Mouse (Mus musculus) cerebellum, adult (tissue): Measurements from ENCODE around the gene Cep131.

Source experiments
- ATAC-seq: cut with Nextera tagmentation; 2 replicates; pipeline ENCODE4 v1.9.2; 2017; ENCODE audit warnings: mild to moderate bottlenecking, moderate library complexity, mixed read lengths; ENCODE audit not compliant: insufficient number of reproducible peaks, low FRiP score, low TSS enrichment

Cep131 gene

DNA sequence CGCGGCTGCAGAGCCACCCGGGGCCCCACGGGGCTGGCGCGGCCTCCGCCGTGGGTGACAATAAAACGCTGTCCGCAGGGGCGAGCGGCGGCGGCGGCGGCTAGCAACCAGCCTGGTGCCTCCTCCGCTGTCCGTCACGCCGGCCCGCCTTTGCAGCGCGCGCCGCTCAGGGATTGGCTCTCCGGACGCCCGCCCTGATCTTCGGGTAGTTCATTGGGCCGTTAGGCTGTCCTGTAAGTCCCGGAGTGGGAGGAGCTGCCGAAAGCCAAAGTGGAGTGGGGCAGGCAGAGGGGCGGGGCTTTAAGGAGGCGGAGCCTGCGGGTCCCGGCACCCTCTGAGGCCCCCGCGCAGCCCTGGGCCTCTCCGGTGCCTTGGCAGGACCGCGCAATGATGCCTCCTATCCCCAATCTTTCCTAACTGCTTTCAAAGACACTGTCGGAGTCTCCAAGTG, at the start of gene Cep131:
Gene Cep131 (minus strand): TSS at position 126 of the 451 bp plus-strand sequence.
- peak; percentile 98 for ATAC-seq

- ATAC-seq, result no peak
Observed at GRCm38 (mm10) chr11:120136195-120136594, 49.6 kb upstream of the Cep131 start.

DNA sequence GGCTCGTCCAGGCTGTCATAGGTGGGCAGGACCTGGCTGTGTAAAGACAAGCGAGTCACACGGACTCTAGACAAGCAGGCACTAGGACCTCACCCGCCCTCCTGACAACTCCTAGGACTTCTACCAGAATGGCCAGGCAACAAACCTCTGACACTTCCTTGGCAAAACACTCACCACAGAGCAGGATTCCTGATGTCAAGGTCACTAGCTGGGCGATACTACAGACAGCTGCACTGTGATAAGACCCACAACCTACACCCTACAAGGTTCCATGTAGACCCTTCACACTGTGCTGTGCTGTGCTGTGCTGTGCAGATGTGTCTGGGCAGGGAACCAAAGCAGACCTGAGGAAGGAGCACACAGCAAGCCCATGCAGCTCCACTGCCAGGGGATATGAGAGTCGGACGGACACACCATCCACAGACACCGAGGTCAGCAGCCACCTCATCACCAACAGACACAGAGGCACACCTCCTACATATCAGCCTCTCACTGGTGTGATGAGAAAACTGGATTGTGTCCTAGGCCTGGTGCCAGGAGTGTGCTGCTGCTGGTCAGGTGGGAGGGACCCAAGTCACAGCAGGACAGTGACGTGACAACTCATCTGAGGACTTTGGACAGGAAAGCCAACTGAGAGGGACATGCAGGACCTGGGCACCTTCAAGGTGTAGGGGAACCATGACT, 48.4 kb upstream of the Cep131 start:
- ATAC-seq, result no peak

DNA sequence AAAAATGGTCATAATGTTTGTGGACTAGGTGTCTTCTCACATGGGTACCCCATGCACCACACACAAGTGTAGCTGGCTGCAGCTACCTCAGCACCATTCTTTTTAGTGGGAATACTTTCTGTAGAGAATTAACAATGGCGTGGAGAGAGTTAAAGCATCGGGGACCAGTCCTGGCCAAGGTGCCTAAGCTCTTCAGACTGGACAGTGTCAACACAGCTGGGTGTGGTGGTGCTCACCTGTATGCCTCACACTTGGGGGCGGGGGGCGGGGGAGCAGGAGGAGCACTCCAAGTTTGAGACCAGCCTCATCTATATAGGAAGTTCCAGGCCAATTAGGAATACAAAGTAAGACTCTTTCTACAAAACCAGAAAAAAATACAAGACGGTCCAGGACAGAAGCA, 47.5 kb upstream of the Cep131 start:
- ATAC-seq, result no peak

GRCm38 (mm10) chr11:120129281-120129680, 42.7 kb upstream of the Cep131 start:
- ATAC-seq, result no peak

DNA sequence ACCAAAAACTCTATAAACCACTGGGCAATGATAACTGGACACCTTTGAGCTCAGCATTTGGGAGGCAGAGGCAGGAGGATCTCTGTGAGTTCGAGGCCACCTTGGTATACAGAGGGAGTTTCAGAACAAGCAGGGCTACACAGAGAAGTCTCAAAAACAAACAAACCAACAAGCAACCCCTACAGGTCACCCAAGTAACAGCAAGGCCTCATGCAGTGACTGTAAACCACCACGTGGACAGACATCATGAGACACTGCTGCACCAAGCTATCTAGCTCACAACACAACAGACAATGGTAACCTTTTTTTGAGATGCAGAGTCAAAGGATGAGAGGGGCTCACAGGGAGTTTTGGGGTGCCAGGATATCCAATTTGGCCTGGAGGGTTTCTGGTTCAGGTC, 40.2 kb upstream of the Cep131 start:
- no peak for ATAC-seq

DNA sequence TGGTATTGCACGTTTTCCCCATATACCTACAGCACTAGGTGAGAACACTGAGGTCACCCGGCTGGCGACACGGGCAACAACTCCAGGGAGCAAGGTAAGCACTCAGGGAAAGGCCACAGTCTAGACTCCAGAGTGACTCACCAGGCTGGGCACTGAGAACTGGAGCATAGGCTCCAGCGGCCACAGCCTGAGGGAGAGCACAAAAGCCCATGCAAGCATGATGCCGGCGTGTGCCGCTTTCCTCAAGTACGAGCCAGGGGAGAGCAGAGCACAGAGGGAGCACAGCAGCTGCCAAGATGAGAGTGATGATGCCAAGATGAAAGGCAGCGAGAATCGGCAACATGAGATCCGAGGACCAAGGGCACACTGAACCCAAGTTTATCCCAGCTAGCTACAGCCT, 35.5 kb upstream of the Cep131 start:
- ATAC-seq, result no peak

- ATAC-seq, result peak; percentile 74
Observed at GRCm38 (mm10) chr11:120120642-120121420, 34.2 kb upstream of the Cep131 start.

DNA sequence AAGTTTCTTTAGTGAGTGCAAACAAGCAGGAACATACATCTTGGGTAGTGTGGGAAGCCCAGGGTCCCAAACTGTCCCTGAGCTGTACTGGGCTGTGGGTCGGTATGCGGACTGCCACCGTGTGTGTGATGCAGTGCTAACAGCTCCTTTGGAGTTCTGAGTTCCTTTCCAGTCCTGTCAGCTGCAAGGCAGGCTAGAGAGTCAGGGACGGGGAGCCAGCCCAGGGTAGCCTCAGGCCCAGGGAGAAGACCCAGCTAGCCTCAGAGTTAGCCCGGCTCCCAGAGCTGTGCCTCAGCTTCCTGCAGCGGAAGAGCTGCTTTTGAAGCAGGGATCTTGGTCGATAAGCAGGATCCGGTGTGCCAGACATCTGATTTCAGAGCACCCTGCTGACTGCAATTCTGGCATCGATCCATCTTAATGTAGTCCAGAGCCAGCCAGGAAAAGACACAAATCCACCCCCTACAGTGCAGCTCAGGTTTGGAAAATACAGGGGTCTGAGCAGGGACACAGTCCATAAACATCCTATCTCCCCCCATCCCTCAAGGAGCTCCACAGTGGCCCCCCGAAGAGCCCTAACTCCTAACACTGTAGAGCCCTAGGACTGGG, 33.4 kb upstream of the Cep131 start:
- 0 out of 2 replicates have a peak, but pooled peaks have one; percentile 8 for ATAC-seq

DNA sequence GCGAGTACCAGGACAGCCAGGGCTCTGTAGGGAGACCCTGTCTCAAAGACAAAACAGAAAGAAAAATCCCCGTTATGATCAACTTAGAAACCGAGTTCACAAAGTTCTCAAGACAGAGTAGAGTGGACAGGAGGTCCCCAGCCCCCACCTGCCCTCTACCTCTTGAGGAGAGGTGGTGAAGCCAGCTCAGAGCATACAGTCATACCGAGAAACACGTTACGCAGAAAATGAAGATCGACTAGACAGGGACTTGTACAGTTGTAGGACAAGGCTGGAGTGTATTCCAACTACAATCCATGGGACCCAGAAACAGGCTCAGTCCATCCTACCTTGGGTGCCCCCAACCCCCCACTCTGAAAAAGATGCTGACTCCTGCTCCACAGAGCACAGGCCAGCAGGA, 32.5 kb upstream of the Cep131 start:
- no peak for ATAC-seq

DNA sequence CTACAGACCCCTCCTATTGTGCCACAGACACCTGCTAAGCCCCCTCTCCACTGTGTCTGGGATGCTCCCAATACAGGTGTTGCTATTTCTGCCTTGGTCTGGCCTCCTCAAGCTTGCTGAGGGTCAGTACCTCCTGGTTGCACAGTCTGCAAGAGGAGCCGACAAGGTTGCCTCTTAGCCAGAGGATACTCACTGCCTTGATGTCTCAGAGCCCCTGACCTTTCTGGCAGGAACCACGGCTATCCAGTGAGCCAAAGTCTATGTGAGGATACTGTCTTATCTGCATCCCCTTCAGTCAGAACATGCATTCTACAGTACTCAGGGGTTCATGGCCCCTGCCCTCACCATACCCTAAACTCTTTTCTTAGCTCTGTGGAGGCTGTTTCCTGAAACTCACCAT, 31.0 kb upstream of the Cep131 start:
- no peak for ATAC-seq

DNA sequence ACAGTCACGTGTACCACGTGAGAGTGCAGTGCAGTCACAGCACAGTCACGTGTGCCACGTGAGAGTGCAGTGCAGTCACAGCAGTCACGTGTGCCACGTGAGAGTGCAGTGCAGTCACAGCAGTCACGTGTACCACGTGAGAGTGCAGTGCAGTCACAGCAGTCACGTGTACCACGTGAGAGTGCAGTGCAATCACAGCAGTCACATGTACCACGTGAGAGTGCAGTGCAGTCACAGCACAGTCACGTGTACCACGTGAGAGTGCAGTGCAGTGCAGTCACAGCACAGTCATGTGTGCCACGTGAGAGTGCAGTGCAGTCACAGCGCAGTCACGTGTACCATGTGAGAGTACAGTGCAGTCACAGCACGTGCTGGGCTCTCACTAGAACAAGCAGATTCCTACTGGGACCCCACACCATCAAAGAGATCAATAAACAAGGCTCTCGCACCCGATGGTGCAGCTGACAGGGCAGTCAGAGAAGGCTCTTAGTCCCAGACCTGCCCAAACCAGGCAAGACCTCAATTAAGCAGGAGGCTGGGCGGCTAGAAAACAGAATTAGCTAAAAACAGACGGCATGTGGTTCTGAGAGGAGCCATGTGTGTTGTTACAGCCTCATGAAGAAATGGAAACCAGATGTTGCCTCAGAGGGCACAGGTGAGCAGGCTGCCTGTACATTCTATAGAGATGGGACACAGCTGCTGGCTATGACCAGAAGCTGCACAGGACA, 28.0 kb upstream of the Cep131 start:
- ATAC-seq, result no peak

DNA sequence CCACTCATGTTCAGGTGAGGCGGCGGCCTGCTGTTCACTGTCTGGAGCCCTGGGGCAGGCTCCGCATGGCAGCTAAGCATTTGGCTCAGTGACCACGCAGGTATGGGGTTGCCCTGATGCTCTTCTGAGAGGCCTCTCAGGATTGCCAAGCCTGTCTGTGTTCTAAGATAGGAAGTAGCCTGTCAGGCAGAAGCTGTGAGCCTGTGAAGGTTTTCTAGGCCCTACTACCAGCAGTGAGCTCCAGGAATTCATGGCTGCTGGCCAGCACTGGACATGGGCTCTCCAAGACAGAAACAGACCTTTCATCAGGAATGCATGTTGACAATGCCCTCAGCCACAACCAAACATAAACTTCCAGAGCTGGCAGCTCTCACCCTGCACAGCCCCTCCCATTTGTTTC, 25.5 kb upstream of the Cep131 start:
- ATAC-seq, result no peak

DNA sequence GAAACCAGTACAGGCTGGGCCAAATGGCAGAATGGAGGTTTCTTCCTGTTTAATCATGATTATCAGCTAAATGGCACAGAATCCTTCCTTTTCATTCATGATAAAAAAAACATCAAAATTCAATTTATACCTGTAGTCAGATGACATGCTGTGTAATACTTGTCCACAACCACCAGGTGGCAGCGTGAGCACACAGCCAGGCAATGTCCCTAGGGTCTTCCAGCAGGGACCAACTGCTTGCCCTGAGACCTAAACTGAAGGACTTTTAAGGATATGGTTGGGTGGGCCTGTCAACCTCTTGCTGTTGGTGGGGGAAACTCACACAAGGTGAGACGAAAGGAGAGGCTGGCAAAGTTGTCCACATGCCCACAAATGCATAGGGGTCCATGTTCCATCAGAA, 24.4 kb upstream of the Cep131 start:
- no peak for ATAC-seq

GRCm38 (mm10) chr11:120110554-120110953, 23.9 kb upstream of the Cep131 start:
- no peak for ATAC-seq

DNA sequence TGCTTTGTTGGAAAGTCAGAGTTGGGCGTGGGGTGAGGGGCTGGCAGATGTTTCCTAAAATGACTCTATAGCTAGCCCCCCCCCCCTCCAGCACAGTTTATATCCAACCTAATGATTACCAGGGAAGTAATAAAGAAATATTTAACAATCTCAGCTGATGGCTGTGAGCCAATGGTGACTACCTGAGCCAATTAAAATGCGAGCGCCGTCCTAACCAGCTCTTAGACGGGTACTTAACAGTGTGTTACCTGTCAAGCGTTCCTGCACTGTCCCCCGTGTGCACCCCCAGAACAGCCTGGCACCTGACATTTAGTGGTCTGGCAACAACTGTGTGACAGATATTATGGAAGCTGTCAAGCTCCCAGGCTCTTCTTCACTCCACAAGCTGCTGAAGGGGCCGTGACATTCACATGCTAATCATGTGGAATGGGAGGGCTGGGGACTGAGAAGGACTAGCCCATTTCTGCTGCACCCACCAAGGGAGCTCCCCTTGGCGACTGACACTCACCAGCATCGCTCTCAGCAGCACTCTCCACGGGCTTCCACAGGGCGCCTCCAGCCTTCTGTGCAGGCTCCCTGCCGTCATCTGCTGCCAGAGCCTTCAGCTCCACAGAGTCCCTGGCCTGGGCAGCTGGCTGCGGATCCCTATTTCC, 23.1 kb upstream of the Cep131 start:
- no peak for ATAC-seq

GRCm38 (mm10) chr11:120107796-120108195, 21.2 kb upstream of the Cep131 start:
- no peak for ATAC-seq

GRCm38 (mm10) chr11:120107026-120107425, 20.4 kb upstream of the Cep131 start:
- ATAC-seq, result no peak

- ATAC-seq, result no peak
Observed at GRCm38 (mm10) chr11:120103431-120103997, 16.9 kb upstream of the Cep131 start.

- no peak for ATAC-seq
Observed at GRCm38 (mm10) chr11:120101036-120101435, 14.4 kb upstream of the Cep131 start.
